Mouse (Mus musculus) spleen, adult 2 months (tissue): Measurements from ENCODE around the gene Necap2.

Experiments
- CTCF ChIP-seq: fragments of 200-500 bp; IDR thresholded peaks from 2 replicates; pipeline ENCODE4 v1.5.1; 2011; ENCODE audit warnings: mild to moderate bottlenecking, inconsistent platforms; ENCODE audit not compliant: insufficient read depth, insufficient read length, insufficient replicate concordance; ENCODE audit errors: extremely low read depth
- POLR2A ChIP-seq: fragments of 200-500 bp; IDR thresholded peaks from 2 replicates; pipeline ENCODE4 v1.6.1; 2011; ENCODE audit warnings: low read depth, low read length, inconsistent platforms

DNA sequence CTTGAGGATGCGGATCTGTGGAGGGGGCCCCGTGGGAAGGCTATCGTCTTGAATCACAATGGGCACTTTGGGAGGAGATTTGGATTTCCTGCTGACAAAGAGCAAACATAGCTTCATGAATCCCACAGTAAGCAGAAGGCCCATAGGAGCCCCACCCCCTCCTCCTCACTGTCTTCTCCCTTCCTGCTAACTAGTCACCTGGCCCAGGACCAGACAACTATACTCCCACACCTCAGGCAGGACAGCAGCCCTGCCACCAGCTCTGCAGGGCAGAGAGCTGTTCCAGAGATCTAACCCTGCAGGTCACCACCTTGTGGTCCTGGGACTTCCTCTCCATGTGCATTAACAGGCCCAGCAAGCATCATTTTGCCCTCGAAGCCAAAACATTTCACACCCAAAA, 40.5 kb upstream of the Necap2 start:
- TF ChIP-seq CTCF (no peak), POLR2A (no peak)
